Mouse (Mus musculus): ENCODE results near the gene Mettl7a2.
"Not testable (repeated sequence)": the region's sequence is repeated elsewhere in the genome, so short reads cannot be mapped to it uniquely, and the experiment has no call there.

Gene Mettl7a2
- long read RNA-seq, experiment 1 = 0 reads
- long read RNA-seq, experiment 2 = 0 reads

- intact Hi-C loops (cut with DNase I) = no loop called here
Observed at GRCm38 (mm10) chr15:100352711-100353250, at the start of gene Mettl7a2, which contains the start of gene Methig1. Mettl7a2 (plus strand) TSS chr15:100353200. Methig1 (plus strand) TSS chr15:100353149.

- intact Hi-C loops (cut with DNase I) = no loop called here
Observed at GRCm38 (mm10) chr15:100303428-100304018, 49.5 kb upstream of the Mettl7a2 start.

GRCm38 (mm10) chr15:100304019-100304991 is 48.7 kb upstream of the Mettl7a2 start, which contains the start of gene Mettl7a1:
Mettl7a1 (plus strand) TSS chr15:100304140.
- intact Hi-C loops (cut with DNase I) = no loop called here

- intact Hi-C loops (cut with DNase I) = no loop called here
Observed at GRCm38 (mm10) chr15:100306201-100306600, 46.8 kb upstream of the Mettl7a2 start.

- intact Hi-C loops (cut with DNase I) = not testable (repeated sequence)
Observed at GRCm38 (mm10) chr15:100307438-100308096, 45.4 kb upstream of the Mettl7a2 start.

GRCm38 (mm10) chr15:100312346-100312745 is 40.7 kb upstream of the Mettl7a2 start:
- intact Hi-C loops (cut with DNase I) = no loop called here

- intact Hi-C loops (cut with DNase I) = no loop called here
Observed at GRCm38 (mm10) chr15:100314448-100315145, 38.4 kb upstream of the Mettl7a2 start.

GRCm38 (mm10) chr15:100318014-100318671 is 34.9 kb upstream of the Mettl7a2 start:
- intact Hi-C loops (cut with DNase I) = not testable (repeated sequence)

- intact Hi-C loops (cut with DNase I) = no loop called here
Observed at GRCm38 (mm10) chr15:100319884-100320283, 33.1 kb upstream of the Mettl7a2 start.

GRCm38 (mm10) chr15:100320295-100320905 is 32.6 kb upstream of the Mettl7a2 start:
- intact Hi-C loops (cut with DNase I) = no loop called here

GRCm38 (mm10) chr15:100321134-100321533 is 31.9 kb upstream of the Mettl7a2 start:
- intact Hi-C loops (cut with DNase I) = no loop called here

- intact Hi-C loops (cut with DNase I) = no loop called here
Observed at GRCm38 (mm10) chr15:100324021-100324591, 28.9 kb upstream of the Mettl7a2 start.

- intact Hi-C loops (cut with DNase I) = no loop called here
Observed at GRCm38 (mm10) chr15:100325235-100325634, 27.8 kb upstream of the Mettl7a2 start.

- intact Hi-C loops (cut with DNase I) = not testable (repeated sequence)
Observed at GRCm38 (mm10) chr15:100328089-100328488, 24.9 kb upstream of the Mettl7a2 start.

GRCm38 (mm10) chr15:100329336-100329735 is 23.7 kb upstream of the Mettl7a2 start:
- intact Hi-C loops (cut with DNase I) = not testable (repeated sequence)

GRCm38 (mm10) chr15:100330739-100331138 is 22.3 kb upstream of the Mettl7a2 start:
- intact Hi-C loops (cut with DNase I) = no loop called here

- intact Hi-C loops (cut with DNase I) = not testable (repeated sequence)
Observed at GRCm38 (mm10) chr15:100332077-100332961, 20.7 kb upstream of the Mettl7a2 start.

GRCm38 (mm10) chr15:100334629-100335028 is 18.4 kb upstream of the Mettl7a2 start, which contains the start of gene Mettl7a3:
Mettl7a3 (plus strand) TSS chr15:100334929.
- intact Hi-C loops (cut with DNase I) = no loop called here

All from adrenal gland (tissue).